9 mouse cellular contexts compared by ENCODE assay signal in genomic region chr7:124868133-124868603, GRCm38 (mm10).
DNase-seq lines count a peak whose midpoint lies in the region; ATAC-seq lines count a peak whose summit lies in the region.
"Had no signal": no experiment of that assay in that cellular context is flagged by ENCODE, and none has a peak within 500 bp of the region (broad histone marks: within the 10 kb centered on the region; RNA-seq: fewer than 3 reads in every experiment).

No protein-coding gene starts in this region.

- peak; percentile 56 for ATAC-seq in cerebellum, adult (ENCODE audit: insufficient number of reproducible peaks, low FRiP score, low TSS enrichment)
- peak; percentile 83 for ATAC-seq in kidney, embryonic 16.5 days (ENCODE audit: low FRiP score, low TSS enrichment)
- ATAC-seq in midbrain, embryonic 11.5 days (ENCODE audit: low FRiP score), result no peak

- DNase-seq in adrenal gland, adult 8-10 months, result peak; percentile 1
- DNase-seq in adrenal gland, postnatal 25 days, result no peak
- peak; percentile 13 to 19 for DNase-seq in gastrocnemius, postnatal 36 days
- peak; percentile 55 for DNase-seq in ovary, postnatal 14 days (ENCODE audit: low spot score)
- DNase-seq in midbrain, embryonic 11.5 days (ENCODE audit: low spot score, missing footprints), result no peak
- no peak for DNase-seq in left cerebral cortex, postnatal 14 days (ENCODE audit: low spot score in 2 of 2)
- DNase-seq: liver, embryonic 13.5 days had no signal

- H3K9ac ChIP-seq in kidney, embryonic 16.5 days (replicated peaks; ENCODE audit: low read length), result no peak overlapping the region
- H3K9ac ChIP-seq in midbrain, embryonic 11.5 days (ENCODE audit: low read length), result no peak overlapping the region
- H3K9ac ChIP-seq: liver, embryonic 13.5 days had no signal

- H3K4me3 ChIP-seq in kidney, embryonic 16.5 days (ENCODE audit: low read length), result no peak overlapping the region
- no peak overlapping the region for H3K4me3 ChIP-seq in midbrain, embryonic 11.5 days (ENCODE audit: low read depth, low read length)
- H3K4me3 ChIP-seq: liver, embryonic 13.5 days had no signal

- no peaks in the 10 kb centered on the region for H3K27me3 ChIP-seq in kidney, embryonic 16.5 days (ENCODE audit: insufficient read depth, low read length)
- no peaks in the 10 kb centered on the region for H3K27me3 ChIP-seq in midbrain, embryonic 11.5 days (ENCODE audit: control insufficient read depth, insufficient read depth, low read length)
- H3K27me3 ChIP-seq: liver, embryonic 13.5 days had no signal

- no peak overlapping the region for H3K4me2 ChIP-seq in kidney, embryonic 16.5 days (replicated peaks; ENCODE audit: low read depth, low read length)
- no peak overlapping the region for H3K4me2 ChIP-seq in midbrain, embryonic 11.5 days
- H3K4me2 ChIP-seq: liver, embryonic 13.5 days had no signal

- no peaks in the 10 kb centered on the region; the same call in 1 of the 2 replicates for H3K4me1 ChIP-seq in kidney, embryonic 16.5 days (ENCODE audit: insufficient read depth, low read length)
- no peaks in the 10 kb centered on the region for H3K4me1 ChIP-seq in midbrain, embryonic 11.5 days (ENCODE audit: control insufficient read depth, insufficient read depth, low read length)
- H3K4me1 ChIP-seq: liver, embryonic 13.5 days had no signal

- intact Hi-C loops in gastrocnemius, postnatal 36 days (cut with DNase I), result no loop called here
- intact Hi-C loops in left cerebral cortex, postnatal 14 days (cut with DNase I), result no loop called here

- no peaks in the 10 kb centered on the region for H3K36me3 ChIP-seq in kidney, embryonic 16.5 days (ENCODE audit: insufficient read depth, low read length)
- no peaks in the 10 kb centered on the region for H3K36me3 ChIP-seq in midbrain, embryonic 11.5 days (ENCODE audit: control insufficient read depth, insufficient read depth, low read length)
- H3K36me3 ChIP-seq: liver, embryonic 13.5 days had no signal

- 10% methylated on average over 6 of the region's 6 CpGs for WGBS in kidney, embryonic 16.5 days
- WGBS in midbrain, embryonic 11.5 days, result 68% methylated on average over 6 of the region's 6 CpGs

- H3K9me3 ChIP-seq in kidney, embryonic 16.5 days (ENCODE audit: low read length), result no peaks in the 10 kb centered on the region
- H3K9me3 ChIP-seq in midbrain, embryonic 11.5 days (ENCODE audit: control insufficient read depth, low read length), result no peaks in the 10 kb centered on the region
- H3K9me3 ChIP-seq: liver, embryonic 13.5 days had no signal

- peak overlapping the region; percentile 76 for H3K27ac ChIP-seq in kidney, embryonic 16.5 days (ENCODE audit: low read length)
- H3K27ac ChIP-seq in midbrain, embryonic 11.5 days (ENCODE audit: low read depth, low read length), result no peak overlapping the region
- H3K27ac ChIP-seq: liver, embryonic 13.5 days had no signal

Comparison
In these comparisons a context has a peak if more than half of its experiments do, and no peak if none do; other contexts are left out.
1. DNase-seq: peak in adrenal gland, adult 8-10 months (single experiment), gastrocnemius, postnatal 36 days (2 of 2) and ovary, postnatal 14 days (single experiment); none in adrenal gland, postnatal 25 days (single experiment), midbrain, embryonic 11.5 days (single experiment) and left cerebral cortex, postnatal 14 days (0 of 2).